Mouse (Mus musculus) bone marrow macrophage, adult 2 months (primary cell): Measurements from ENCODE around the gene Tada2a.

Experiments used
- CTCF ChIP-seq: IDR thresholded peaks from 2 replicates; pipeline ENCODE4 v1.5.1; 2012; ENCODE audit warnings: low read depth, mild to moderate bottlenecking, low read length, moderate library complexity
- POLR2A ChIP-seq: IDR thresholded peaks from 2 replicates; pipeline ENCODE4 v1.6.1; 2012; ENCODE audit warnings: mild to moderate bottlenecking, low read depth, low read length, borderline replicate concordance

GRCm38 (mm10) chr11:84127977-84128376, 1.4 kb downstream of the Tada2a start:
- TF ChIP-seq POLR2A, result no peak
- no peak for TF ChIP-seq CTCF
